Mouse (Mus musculus) frontal cortex, postnatal 14 days (tissue): ENCODE results near the gene Actl6a.
"Not testable (repeated sequence)": the region's sequence is repeated elsewhere in the genome, so short reads cannot be mapped to it uniquely, and the experiment has no call there.

Source experiments
- DNase-seq, 2 experiments: peaks; one replicate each; pipeline ENCODE4 v3.0.0; 2022; ENCODE audit warnings: low spot score in 2 of 2

Actl6a gene

GRCm38 (mm10) chr3:32694737-32695582 lies 11.1 kb upstream of the Actl6a start:
- no peak for DNase-seq

- DNase-seq = no peak
Observed at GRCm38 (mm10) chr3:32695583-32695980, 10.5 kb upstream of the Actl6a start.

GRCm38 (mm10) chr3:32698228-32698863 lies 7.8 kb upstream of the Actl6a start:
- DNase-seq = peak; percentile 85 to 98

GRCm38 (mm10) chr3:32704021-32704420 lies 2.1 kb upstream of the Actl6a start:
- not testable (repeated sequence) for DNase-seq

GRCm38 (mm10) chr3:32704632-32705031 lies 1.5 kb upstream of the Actl6a start:
- DNase-seq = not testable (repeated sequence)

DNA sequence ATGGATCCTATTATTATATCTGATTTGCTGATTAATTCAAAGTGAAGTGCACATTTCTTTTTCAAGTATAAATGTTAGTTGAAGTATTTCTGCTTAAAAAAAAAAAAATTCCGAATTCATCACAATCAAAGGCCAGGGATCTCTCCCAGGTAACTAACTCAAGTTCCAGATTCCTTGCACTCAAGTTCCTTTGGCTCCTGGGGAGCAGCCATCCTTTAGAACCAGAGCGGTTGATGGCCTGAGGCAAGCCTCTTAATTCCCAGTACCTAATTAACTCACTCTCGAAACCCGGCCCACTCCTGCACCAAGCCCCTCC lies 1.9 kb downstream of the Actl6a start:
- no peak for DNase-seq

DNA sequence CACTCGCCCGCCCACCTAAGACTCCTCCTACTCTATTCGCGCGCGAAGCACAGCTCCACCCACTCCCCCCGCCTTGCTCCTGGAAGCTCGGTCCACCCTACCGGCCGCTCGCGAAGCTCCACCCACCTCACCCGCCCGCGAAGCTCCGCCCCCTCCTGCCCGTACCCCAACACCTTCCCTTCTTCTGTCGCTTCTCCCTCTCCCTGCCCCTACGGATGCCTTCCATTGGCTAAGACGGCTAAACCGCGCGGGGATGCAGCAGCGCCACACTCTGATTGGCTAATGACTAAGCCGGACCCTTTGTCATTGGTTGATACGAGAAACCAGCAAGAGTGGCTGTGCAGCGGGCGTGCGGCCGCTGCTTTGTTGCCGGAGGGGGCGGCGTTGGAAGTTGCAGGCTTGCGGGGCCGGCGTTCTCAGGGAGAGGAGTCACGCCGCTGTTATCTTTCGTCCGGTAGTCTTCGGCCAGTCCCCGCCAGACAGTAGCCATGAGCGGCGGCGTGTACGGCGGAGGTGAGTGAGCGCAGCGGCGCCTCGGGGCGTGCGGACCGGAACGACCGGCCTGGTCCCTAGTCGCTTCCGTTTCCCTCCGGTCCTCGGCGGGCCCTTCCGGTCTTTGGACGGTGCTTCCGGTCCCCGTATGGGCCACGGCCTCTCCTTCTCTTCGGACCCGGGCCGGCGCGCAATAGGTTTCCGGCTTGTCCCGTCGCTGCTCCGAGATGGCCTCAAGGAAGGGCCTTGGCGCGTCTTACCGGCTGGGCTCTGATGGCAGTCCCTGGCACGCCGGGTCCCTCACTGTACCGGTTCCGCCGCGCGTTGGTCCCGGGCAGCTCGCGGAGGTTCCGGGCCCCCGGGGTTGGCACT lies 2.5 kb downstream of the Actl6a start:
- DNase-seq = peak; percentile 95 to 98

- no peak for DNase-seq
Observed at GRCm38 (mm10) chr3:32709388-32709787, 3.3 kb downstream of the Actl6a start.

- DNase-seq = no peak
Observed at GRCm38 (mm10) chr3:32713711-32714110, 7.6 kb downstream of the Actl6a start.

GRCm38 (mm10) chr3:32717403-32717802 lies 11.3 kb downstream of the Actl6a start:
- not testable (repeated sequence) for DNase-seq

DNA sequence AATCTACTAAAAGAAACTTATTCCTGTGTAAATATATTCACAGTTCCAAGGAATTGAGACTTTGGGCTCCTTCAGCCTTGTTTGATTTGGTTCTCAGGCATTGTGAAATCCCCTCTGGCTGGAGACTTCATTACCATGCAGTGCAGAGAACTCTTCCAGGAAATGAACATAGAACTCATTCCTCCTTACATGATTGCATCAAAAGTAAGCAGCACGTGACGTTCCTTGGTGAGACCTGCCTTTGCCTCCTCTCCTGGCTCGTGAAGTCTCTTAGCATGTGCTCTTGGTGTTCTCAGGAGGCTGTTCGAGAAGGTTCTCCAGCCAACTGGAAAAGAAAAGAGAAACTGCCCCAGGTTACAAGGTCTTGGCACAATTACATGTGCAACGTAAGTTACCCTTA lies 12.2 kb downstream of the Actl6a start:
- DNase-seq = no peak

DNA sequence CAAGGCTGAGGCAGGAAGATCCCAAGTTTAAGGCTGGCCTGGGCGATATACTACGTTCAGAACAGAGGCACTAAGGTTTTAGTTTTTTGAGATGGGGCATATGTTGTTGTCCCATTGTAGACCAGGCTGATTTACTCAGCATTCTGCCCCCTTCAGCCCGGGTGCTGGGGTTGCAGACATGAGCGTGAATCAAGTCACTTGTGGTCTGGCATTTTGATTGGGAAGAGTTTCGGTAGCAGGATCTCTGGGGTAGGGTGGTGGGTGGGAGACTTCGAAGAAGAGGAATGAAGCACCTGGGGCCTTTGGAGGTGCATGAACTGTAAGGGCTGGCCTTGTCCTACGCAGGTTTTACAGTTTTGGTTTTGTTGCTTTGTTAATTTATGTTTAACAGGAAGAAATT lies 18.1 kb downstream of the Actl6a start:
- DNase-seq = no peak

GRCm38 (mm10) chr3:32725951-32726350 lies 19.9 kb downstream of the Actl6a start:
- DNase-seq = no peak

GRCm38 (mm10) chr3:32727861-32728260 lies 21.8 kb downstream of the Actl6a start:
- DNase-seq = no peak

- peak; percentile 98 to 99 for DNase-seq
Observed at GRCm38 (mm10) chr3:32736244-32737171, 30.4 kb downstream of the Actl6a start, which contains the start of gene Ndufb5. Ndufb5 (plus strand) TSS chr3:32736990.

DNA sequence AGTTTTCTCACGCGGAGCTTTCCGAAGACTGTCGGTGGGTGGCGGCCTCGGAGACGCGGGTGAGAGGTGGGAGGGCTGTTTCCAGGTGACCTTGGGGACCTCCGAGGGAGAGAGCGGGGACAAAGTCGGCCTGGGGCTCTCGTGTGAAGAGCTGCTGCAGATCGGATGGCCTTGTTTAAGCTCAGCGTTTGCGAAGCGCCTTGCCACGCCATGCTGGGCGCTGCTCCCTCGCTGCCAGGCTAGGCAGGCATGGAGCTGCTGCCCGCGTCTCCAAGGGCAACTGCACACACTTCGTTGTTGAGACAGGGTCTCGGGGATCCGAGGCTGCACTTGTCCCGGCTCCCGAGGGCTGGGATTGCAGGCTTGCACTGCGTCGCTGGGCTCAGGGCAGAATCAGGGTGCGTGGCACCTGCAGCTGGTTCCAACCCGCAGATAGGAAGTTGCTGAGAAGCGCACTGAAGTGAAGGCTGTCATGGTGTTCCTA lies 31.1 kb downstream of the Actl6a start, which contains the start of gene Mrpl47:
Mrpl47 (minus strand) TSS at position 434 of the 484 bp plus-strand sequence.
- no peak for DNase-seq

DNA sequence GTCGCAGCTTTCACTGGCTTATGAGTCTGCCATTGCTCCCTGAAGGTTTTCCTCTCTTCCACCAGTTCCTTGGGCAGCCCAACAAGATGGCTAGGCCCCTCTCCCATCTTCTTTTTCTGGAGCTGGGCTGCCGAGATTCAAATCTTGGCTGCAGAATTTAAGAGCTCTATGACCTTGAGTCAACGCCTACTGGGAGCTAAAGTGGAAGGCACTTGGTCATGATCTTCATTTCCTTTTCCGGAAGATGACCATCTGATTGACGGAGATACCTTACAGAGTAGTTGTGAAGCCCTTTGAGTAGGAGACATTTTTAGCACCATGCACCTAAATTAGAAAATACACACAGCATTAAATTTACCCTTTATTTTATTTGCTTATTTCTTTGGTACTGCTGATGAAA lies 32.5 kb downstream of the Actl6a start:
- no peak for DNase-seq

- no peak for DNase-seq
Observed at GRCm38 (mm10) chr3:32742276-32742780, 36.2 kb downstream of the Actl6a start.

DNA sequence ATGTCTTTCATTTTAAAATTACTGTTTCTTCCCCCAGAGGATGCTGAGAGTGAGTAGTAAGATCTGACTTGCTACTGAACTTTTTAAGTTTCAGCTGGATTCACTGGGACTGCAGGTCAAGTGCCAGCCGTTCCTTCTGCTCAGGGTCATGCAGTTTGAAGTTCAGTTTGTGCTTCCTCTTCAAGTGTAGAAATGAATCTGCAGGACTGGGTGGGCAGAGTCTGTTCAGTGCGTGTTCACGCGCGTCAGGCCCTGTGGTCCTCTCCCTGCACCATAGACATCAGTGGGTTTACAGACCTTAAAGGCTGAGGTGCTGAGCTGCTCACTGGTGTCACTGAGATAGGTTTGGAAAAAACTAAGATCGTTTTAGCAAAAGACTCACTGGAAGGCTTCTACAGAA lies 38.9 kb downstream of the Actl6a start:
- DNase-seq = no peak

DNA sequence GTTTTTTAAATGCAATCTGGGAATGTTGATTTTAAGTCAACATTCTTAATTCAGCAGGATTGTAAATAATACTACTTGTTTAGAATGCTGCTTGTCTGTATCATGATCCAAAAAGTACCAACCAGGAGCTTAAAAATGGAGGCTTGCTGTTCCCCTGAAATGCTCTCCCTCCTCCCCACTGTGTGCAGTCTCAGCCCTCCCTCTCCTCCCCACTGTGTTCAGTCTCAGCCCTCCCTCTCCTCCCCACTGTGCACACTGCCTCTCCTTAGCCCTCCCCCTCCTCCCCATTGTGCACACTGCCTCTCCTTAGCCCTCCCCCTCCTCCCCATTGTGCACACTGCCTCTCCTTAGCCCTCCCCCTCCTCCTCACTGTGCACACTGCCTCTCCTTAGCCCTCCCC lies 39.3 kb downstream of the Actl6a start:
- not testable (repeated sequence) for DNase-seq

DNA sequence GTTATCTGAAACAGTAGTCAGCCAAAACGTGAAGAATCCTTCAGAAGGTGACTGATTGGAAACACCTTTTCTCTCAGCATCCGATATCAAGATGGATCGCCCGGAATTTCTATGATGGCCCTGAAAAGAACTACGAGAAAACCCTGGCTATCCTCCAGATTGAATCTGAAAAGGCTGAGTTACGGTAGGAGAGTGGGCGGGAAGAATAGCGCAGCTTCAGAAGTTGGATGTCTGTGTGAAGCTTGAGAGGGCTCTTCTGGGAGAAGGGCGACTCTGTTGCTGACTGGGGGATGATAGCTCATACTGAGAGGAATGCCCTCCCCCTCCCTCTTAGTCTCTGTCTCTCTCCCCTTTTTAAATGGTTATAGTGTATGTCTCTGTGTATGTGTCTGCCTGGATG lies 42.3 kb downstream of the Actl6a start:
- no peak for DNase-seq
